Mouse (Mus musculus) ES-Bruce4 (cell line): ENCODE measurements around the gene Hsh2d. TPM values are rescaled to one million over a fixed set of nuclear protein-coding genes. Genes with fewer than 3 reads are reported as not detected.
A peak's percentile ranks its signal among the peaks of the same experiment; 100 is the strongest.

Experiments
- H3K27ac ChIP-seq: 2 replicates; pipeline ENCODE4 v1.5.1; 2012; ENCODE audit warnings: low read length, inconsistent platforms; ENCODE audit not compliant: insufficient read depth
- H3K27me3 ChIP-seq: 2 replicates; pipeline ENCODE4 v1.6.1; 2012; ENCODE audit warnings: mild to moderate bottlenecking, low read length, inconsistent platforms; ENCODE audit not compliant: control insufficient read depth, poor library complexity, insufficient read depth, severe bottlenecking
- H3K36me3 ChIP-seq: 2 replicates; pipeline ENCODE4 v1.6.1; 2012; ENCODE audit warnings: inconsistent platforms, mild to moderate bottlenecking, low read length, moderate library complexity; ENCODE audit not compliant: control insufficient read depth, poor library complexity, insufficient read depth, severe bottlenecking
- H3K4me1 ChIP-seq: one replicate; pipeline ENCODE4 v1.8.1; 2011; ENCODE audit warnings: low read length; ENCODE audit not compliant: control insufficient read depth, insufficient read depth
- H3K4me3 ChIP-seq: 2 replicates; pipeline ENCODE4 v1.5.1; 2011; ENCODE audit warnings: low read depth, mild to moderate bottlenecking, low read length
- H3K9ac ChIP-seq: 2 replicates; pipeline ENCODE4 v1.6.1; 2012; ENCODE audit warnings: low read depth, mild to moderate bottlenecking, inconsistent platforms; ENCODE audit not compliant: poor library complexity, severe bottlenecking
- H3K9me3 ChIP-seq: replicated peaks from 2 replicates; pipeline ENCODE4 v1.6.1; 2012; ENCODE audit warnings: mild to moderate bottlenecking, low read length, inconsistent platforms; ENCODE audit not compliant: control insufficient read depth, poor library complexity, insufficient read depth, severe bottlenecking
- CTCF ChIP-seq: IDR thresholded peaks from one replicate; pipeline ENCODE4 v1.8.1; 2011; ENCODE audit warnings: low read depth, low read length
- EP300 ChIP-seq: IDR thresholded peaks from 2 replicates; pipeline ENCODE4 v1.6.1; 2011; ENCODE audit warnings: low read depth, low read length; ENCODE audit not compliant: insufficient read depth
- POLR2A ChIP-seq: IDR thresholded peaks from one replicate; pipeline ENCODE4 v1.8.1; 2011; ENCODE audit warnings: low read length; ENCODE audit not compliant: insufficient read depth
- polyA plus RNA-seq: library from polyadenylated mRNA; stranded (reverse); fragments of >200 nt; gene quantifications from 2 replicates; pipeline ENCODE4 v1.2.4, GENCODE M21; 2011; ENCODE audit warnings: low read depth; ENCODE audit not compliant: missing spikeins, insufficient read depth, insufficient read length

The Hsh2d gene
- polyA plus RNA-seq, 1 experiment = not detected

GRCm38 (mm10) chr8:72177346-72177925 is 12.0 kb upstream of the Hsh2d start:
- Histone ChIP-seq H3K36me3 (peaks cover 44% of the 10 kb centered on the region), H3K27me3 (no peaks in the 10 kb centered on the region), H3K9me3 (no peaks in the 10 kb centered on the region), H3K9ac (no peak overlapping the region), H3K27ac (no peak overlapping the region), H3K4me1 (no peaks in the 10 kb centered on the region), H3K4me3 (no peak overlapping the region)
- no peak for TF ChIP-seq POLR2A
- TF ChIP-seq CTCF = peak; percentile 67

DNA sequence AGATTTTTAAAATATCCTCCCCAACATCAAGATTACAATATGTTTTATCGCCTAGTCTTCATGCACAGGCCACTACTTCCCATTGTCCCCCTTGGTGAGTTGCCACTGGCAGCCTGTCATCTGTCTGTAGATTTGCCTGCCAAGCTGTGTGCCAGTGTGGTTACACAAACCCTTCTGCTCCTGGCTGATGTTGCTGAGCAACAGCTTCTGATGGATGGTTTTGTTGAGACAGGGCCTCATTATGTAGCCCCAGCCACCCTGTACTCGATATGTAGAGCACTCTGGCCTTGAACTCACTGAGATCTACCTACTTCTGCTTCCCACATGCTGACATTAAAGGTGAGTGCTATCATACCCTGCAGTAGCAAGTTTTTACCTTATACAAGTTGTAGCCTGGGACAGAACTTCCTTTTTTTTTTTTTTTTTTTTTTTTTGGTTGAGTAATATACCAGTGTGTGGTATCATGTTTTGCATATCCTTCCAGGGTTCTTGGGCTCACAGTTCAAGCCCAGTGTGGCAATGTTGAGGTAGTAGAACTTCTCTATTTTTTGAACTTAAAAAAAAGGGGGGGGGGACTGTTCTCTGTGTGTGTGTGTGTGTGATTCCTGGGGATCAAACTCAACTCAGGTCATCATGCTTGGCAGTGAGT is 5.8 kb upstream of the Hsh2d start:
- TF ChIP-seq EP300 = no peak
- no peak for TF ChIP-seq POLR2A
- TF ChIP-seq CTCF = no peak
- H3K4me1 ChIP-seq = no peaks in the 10 kb centered on the region
- H3K4me3 ChIP-seq = no peak overlapping the region
- H3K27ac ChIP-seq = no peak overlapping the region
- peaks cover 14% of the 10 kb centered on the region for H3K36me3 ChIP-seq
- H3K9ac ChIP-seq = no peak overlapping the region
- no peaks in the 10 kb centered on the region for H3K9me3 ChIP-seq
- no peaks in the 10 kb centered on the region for H3K27me3 ChIP-seq

- TF ChIP-seq CTCF (no peak), POLR2A (no peak), EP300 (no peak)
- H3K9me3 ChIP-seq = no peaks in the 10 kb centered on the region
- no peak overlapping the region for H3K9ac ChIP-seq
- H3K4me3 ChIP-seq = no peak overlapping the region
- no peaks in the 10 kb centered on the region for H3K4me1 ChIP-seq
- no peaks in the 10 kb centered on the region for H3K27me3 ChIP-seq
- no peak overlapping the region for H3K27ac ChIP-seq
- H3K36me3 ChIP-seq = no peaks in the 10 kb centered on the region
These were observed 1.6 kb upstream of the Hsh2d start for GRCm38 (mm10) chr8:72187793-72188331.

- no peak for TF ChIP-seq POLR2A
- no peak for TF ChIP-seq CTCF
- no peak for TF ChIP-seq EP300
- Histone ChIP-seq H3K9ac (no peak overlapping the region), H3K36me3 (no peaks in the 10 kb centered on the region), H3K4me3 (no peak overlapping the region), H3K27ac (no peak overlapping the region), H3K9me3 (no peaks in the 10 kb centered on the region), H3K4me1 (peaks cover 3% of the 10 kb centered on the region), H3K27me3 (no peaks in the 10 kb centered on the region)
These were observed 739 bp downstream of the Hsh2d start for GRCm38 (mm10) chr8:72190215-72190539.

DNA sequence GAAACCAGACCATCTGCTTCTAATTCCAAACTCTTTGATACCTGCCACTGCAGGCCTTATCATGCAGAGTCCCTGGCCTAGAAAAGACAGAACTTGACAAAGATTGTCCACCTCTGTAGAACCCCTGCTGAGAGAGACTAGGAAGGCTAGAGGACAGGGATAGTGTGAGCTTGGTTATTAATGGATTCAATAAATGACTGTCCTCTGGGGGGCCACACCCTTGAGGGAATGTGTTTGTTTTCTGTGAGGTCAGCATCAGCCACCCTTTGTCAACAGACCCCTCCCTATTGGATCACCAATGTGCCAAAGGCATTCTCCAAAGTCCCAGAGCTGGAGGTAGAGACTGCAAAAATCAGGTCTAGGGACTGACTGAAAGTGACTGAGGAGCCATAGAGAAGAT is 2.6 kb downstream of the Hsh2d start:
- Histone ChIP-seq H3K27ac (0 out of 2 replicates have a peak overlapping the region, but pooled peaks have one; percentile 37), H3K9ac (no peak overlapping the region)

GRCm38 (mm10) chr8:72197997-72198396 is 8.6 kb downstream of the Hsh2d start:
- H3K4me3 ChIP-seq = peak overlapping the region; percentile 41

More for the DNA sequence above, 2.6 kb downstream of the Hsh2d start:
- H3K9me3 ChIP-seq = no peaks in the 10 kb centered on the region
- no peaks in the 10 kb centered on the region for H3K36me3 ChIP-seq
- peaks cover 3% of the 10 kb centered on the region for H3K4me1 ChIP-seq
- H3K4me3 ChIP-seq = no peak overlapping the region
- no peak for TF ChIP-seq POLR2A
- no peak for TF ChIP-seq CTCF
- TF ChIP-seq EP300 = no peak
- no peaks in the 10 kb centered on the region for H3K27me3 ChIP-seq

More at GRCm38 (mm10) chr8:72197997-72198396, 8.6 kb downstream of the Hsh2d start:
- TF ChIP-seq POLR2A = peak; percentile 43
- TF ChIP-seq CTCF = no peak
- Histone ChIP-seq H3K4me1 (peaks cover 3% of the 10 kb centered on the region), H3K9ac (peak overlapping the region; percentile 19), H3K27me3 (no peaks in the 10 kb centered on the region), H3K27ac (0 out of 2 replicates have a peak overlapping the region, but pooled peaks have one; percentile 16), H3K36me3 (no peaks in the 10 kb centered on the region), H3K9me3 (no peaks in the 10 kb centered on the region; the same call in 1 of the 2 replicates)
